Mouse (Mus musculus): Measurements from ENCODE around the gene Gpcpd1. TPM values are rescaled to one million over a fixed set of nuclear protein-coding genes. Genes with fewer than 3 reads are reported as not detected.
A peak's percentile ranks its signal among the peaks of the same experiment; 100 is the strongest.

Gene Gpcpd1
- total RNA-seq, 2 experiments from 2014 or later = 72.0 to 72.4 TPM

DNA sequence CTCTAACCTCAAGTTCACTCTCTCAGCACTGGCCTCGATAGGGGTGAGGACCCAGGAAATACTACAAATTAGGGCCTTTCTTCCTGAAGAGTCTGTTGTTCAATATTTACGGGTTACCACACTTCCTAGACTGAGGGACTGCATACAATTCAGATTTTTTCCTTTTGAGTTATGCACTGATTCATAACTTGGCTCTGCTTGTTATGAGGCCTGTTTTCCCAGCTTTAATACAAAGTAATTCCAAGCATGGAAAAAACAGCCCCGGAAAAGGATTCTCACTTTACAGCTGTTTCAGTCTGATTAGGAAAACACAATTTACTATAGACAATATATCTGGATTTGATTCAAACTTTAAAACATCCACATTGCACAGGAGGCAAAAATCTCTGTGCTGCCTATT, 1.5 kb downstream of the Gpcpd1 start:
- DNase-seq = no peak

DNA sequence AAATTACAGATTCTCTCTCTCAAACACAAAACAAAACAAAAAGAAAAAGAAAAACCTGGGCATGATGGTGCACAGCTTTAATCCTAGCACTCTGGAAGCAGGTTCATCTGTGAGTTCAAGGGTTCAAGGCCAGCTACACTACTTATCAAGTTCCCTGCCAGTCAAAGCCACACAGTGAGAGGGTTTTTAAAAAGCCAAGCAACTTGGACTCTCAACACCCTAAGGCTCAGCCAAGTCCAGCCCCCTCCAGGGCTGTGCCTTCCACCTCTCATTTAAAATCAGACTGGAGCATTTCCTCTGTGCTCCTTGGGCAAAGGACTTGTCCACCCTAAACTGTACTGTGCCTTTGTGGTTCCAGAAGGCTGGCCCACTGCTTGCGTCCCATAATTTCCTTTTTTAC, 3.3 kb downstream of the Gpcpd1 start:
- DNase-seq = no peak

GRCm38 (mm10) chr2:132583126-132583525, 4.4 kb downstream of the Gpcpd1 start:
- no peak for DNase-seq

- peak; percentile 78 for DNase-seq
These were observed 5.3 kb downstream of the Gpcpd1 start for GRCm38 (mm10) chr2:132582227-132582626.

DNA sequence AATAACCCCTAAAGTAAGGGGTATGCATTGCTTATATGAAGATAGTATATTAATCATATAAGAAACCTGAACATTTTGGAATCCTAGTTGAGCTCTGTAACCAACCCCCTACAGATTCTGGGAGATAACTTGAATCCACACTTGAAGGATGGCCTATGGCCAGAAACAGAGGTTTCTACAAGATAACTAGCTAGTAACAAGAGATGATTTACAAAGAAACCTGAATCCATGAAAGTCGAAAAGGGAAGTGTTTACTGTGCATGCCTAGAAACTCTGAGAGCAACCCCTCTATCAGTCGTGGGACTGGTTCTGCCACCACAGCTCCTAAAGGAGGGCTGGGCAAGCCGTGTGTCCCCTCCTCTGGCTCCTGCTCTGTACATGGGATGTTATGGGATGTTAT, 7.8 kb downstream of the Gpcpd1 start:
- no peak for DNase-seq

DNA sequence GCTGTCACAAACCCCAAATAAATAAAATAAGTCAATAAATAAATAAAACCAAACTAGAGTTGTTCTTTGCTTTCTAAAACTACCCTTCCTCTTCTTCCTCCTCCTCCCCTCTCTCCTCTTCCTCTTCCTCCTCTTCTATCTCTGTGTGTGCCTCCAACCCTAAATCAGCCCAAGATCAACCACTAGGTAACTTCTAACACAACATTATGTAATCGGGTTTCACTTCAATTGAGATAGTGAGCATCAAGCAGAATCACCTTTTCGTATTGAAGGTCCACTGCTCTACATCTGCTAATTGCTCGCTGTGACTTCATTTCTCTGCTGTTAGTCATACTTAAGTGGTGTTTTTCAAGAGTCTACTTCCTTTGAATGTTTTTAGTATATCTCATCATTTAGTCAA, 8.8 kb downstream of the Gpcpd1 start:
- no peak for DNase-seq

DNA sequence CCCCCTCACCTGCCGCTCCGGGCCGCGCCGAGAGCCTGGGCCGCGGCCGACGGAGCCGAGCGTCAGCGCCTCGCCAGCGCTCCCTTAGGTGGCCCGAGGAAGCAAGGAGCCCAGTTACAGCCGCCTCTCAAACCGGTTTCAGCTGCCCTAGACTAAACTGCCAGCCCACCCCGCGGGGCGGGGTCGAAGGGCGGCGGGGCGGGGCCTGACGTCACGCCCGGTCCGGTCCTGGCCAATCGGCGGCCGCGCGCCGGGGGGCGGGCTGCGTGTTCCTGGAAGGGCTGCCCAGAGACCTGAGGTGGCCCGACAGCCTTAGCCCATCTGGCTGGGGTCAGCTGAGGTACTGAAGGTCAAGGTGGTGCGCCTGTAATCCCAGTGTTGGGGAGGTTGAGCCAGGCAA, 9.5 kb downstream of the Gpcpd1 start:
- peak; percentile 97 for DNase-seq

DNA sequence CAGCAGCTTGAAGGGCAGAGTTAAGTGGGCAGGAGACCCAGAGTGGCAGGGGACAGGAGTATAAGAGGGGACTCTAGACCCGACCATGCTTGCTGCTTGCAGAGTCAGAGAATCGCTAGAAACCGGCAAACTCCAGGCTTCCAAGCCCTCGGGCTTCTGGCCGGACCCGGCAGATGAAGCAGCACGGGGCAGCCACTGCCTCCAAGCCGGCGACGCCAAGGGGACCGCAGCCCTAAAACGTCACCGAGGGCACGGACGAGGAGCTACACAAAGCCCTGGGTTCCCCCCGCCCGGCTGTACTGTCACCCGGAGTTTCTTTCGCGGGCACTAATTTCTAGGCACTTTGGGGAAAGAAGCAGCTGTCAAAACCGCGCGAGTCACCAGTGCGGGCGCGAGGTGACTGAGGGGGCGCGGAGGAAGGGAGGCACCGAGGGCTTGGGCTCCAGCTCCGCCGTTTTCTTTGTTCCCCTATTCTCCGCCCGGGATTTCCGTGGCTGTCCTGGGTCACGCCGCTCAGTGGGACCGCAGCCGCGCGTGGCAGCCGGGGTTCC, 10.0 kb downstream of the Gpcpd1 start:
- DNase-seq = peak; percentile 68

- DNase-seq = no peak
These were observed 10.9 kb downstream of the Gpcpd1 start for GRCm38 (mm10) chr2:132576522-132577135.

- peak; percentile 68 for DNase-seq
These were observed 11.6 kb downstream of the Gpcpd1 start for GRCm38 (mm10) chr2:132575759-132576439.

GRCm38 (mm10) chr2:132575256-132575655, 12.3 kb downstream of the Gpcpd1 start:
- no peak for DNase-seq

DNA sequence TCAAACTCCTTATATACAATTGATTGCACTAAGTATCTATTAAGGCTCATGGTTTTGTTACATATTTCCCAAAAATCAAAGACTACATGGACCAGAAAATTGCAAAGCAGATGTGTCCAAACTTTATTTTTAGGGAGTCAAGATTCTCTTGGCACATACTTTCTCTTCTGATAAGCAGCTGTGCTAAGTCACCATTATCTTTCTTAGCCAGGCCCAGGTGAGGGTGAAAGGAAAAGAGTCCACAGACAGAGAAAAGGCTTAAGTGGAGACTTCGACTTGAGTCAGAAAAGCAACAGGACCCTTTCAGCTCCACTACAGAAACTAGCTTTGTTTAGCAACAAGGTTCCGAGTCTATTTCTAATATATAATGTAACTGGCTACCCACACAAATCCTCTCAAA, 14.2 kb downstream of the Gpcpd1 start:
- DNase-seq = no peak

- DNase-seq = no peak
These were observed 14.9 kb downstream of the Gpcpd1 start for GRCm38 (mm10) chr2:132572651-132573050.

DNA sequence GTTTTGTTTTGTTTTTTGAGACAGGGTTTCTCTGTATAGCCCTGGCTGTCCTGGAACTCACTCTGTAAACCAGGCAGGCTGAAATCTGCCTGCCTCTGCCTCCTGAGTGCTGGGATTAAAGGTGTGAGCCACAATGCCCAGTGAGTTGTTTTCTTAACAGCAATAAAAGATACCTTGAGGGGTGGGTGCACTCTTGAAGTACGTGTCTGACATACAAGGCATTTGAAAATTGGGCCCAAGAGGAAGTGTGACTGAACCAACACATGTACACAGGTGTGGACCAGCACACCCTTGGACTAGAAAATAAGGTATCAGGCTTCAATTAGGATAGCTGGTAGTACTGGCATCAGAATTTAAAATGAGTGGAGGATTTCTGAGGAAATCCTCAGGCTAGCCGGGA, 16.2 kb downstream of the Gpcpd1 start:
- no peak for DNase-seq

- no peak for DNase-seq
These were observed 16.7 kb downstream of the Gpcpd1 start for GRCm38 (mm10) chr2:132570869-132571268.

- DNase-seq = no peak
These were observed 17.8 kb downstream of the Gpcpd1 start for GRCm38 (mm10) chr2:132569686-132570085.

- DNase-seq = no peak
These were observed 20.1 kb downstream of the Gpcpd1 start for GRCm38 (mm10) chr2:132567414-132567813.

GRCm38 (mm10) chr2:132561860-132562259, 25.7 kb downstream of the Gpcpd1 start:
- no peak for DNase-seq

DNA sequence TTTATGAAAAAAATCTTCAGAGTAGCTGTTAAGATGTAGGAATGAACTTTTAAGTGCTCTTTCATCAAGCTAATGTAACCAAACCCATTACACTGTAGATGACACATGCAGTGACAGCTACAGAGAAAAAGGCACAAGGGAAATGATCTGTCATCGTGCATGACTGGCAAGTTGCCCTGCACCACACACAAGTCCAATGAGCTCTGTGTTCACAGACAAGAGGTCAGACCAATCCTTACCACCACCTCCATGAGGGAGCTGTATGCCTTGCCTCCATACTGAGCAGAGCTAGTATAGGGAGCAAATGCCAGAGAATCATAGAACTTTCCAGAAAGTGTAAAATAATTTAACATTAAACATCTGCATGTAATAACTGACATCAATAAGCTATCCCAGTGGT, 59.7 kb downstream of the Gpcpd1 start:
- no peak for DNase-seq

DNA sequence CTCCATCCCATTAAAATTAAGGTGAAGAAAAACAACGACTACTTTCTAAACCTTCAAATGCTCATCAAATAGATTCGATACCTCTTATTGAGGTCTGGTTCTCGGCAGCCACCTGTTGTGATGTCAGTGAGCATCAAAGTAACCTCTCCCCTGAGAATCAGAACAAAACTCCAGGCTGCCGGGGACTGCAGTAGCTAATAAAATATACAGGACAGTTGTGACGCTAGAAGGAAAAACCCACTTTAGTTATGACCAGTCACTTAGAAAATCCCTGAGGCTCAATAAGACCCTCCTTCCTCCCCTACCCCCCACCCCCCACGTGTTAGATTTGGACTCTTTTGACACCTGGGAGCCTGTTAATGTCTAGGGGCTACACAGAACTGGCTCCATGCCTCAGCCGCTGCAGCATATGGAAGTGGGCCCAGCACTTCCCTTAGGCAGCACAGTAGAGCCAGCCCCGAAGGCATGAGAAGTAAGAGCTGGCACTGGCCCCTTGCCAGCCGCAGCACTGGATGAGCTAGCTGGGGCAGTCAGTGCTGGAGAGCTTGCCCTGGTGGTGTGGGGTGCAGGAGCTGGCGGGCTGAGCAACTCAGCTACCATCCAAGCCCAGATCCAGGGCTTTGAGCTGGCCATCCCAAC, 60.5 kb downstream of the Gpcpd1 start:
- DNase-seq = peak; percentile 39

- DNase-seq = no peak
These were observed 61.4 kb downstream of the Gpcpd1 start for GRCm38 (mm10) chr2:132526110-132526509.

GRCm38 (mm10) chr2:132518021-132518901, 69.3 kb downstream of the Gpcpd1 start:
- DNase-seq = no peak
